Mouse (Mus musculus) A20 (cell line): ENCODE measurements around the gene Plpp7.

Source experiments
- DNase-seq: peaks from one replicate; pipeline ENCODE4 v3.0.0-alpha.2; 2011; ENCODE audit warnings: low read depth, low spot score

Gene Plpp7

DNA sequence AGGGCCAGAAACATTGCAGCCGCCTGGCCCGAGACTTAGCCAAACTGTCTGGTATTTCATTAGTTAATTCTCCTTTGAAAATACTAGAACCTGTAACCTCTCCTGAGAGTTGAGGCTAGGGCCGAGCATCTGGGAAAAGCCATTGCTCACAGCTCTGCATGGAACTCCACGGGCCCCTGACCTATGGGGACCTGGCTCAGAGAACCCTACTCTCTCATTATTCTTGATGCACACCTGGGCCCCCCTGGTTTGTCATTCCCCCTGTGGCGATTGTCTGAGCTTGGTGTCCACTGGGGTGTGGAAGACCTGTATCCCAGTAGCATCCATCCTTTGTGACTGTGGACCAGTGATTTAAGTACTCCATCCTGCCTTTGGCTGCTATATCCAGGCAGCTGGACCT, 44.0 kb downstream of the Plpp7 start:
- no peak for DNase-seq

DNA sequence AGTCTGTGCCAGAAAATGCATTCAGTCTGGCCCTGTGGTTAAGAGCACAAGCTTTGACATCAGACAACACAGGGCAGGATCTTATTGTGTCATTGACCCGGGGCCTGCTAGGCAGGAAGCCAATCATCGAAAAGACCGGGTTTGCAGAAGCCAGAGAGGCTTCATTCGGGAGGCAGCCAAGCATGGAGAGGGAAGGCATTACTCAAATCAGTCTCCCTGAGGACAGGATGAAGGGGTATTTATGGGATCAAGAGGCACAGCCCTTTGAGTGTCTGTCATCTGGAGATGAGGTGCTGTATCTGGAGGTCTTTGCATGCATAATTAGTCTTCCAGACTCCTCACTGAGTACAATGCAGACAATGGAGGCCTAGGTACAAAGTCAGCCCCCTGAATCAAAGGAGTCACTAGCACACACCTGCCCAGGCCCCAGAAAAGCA, 45.2 kb downstream of the Plpp7 start:
- peak; percentile 45 for DNase-seq

DNA sequence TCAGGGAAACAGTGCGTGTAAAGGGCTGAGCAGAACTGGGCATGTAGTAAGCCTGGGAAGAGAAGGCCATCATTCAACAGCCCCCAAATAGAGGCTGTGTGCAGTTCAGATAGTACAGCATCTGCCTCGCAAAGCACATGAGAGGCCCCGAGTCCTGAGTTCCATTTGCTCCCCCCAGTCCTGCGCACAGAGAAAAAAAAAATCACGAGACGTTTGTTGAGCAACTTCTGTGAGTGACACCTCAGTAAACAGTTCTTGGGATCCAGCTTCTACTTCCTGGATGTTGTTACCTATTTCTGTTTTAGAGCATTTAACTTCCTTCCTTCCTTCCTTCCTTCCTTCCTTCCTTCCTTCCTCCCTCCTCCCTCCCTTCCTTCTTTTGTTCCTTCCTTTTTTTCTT, 46.3 kb downstream of the Plpp7 start:
- DNase-seq, result no peak

- DNase-seq, result no peak
Measured at GRCm38 (mm10) chr2:32142368-32142767, 47.0 kb downstream of the Plpp7 start.

GRCm38 (mm10) chr2:32144633-32145032, 49.3 kb downstream of the Plpp7 start:
- no peak for DNase-seq

DNA sequence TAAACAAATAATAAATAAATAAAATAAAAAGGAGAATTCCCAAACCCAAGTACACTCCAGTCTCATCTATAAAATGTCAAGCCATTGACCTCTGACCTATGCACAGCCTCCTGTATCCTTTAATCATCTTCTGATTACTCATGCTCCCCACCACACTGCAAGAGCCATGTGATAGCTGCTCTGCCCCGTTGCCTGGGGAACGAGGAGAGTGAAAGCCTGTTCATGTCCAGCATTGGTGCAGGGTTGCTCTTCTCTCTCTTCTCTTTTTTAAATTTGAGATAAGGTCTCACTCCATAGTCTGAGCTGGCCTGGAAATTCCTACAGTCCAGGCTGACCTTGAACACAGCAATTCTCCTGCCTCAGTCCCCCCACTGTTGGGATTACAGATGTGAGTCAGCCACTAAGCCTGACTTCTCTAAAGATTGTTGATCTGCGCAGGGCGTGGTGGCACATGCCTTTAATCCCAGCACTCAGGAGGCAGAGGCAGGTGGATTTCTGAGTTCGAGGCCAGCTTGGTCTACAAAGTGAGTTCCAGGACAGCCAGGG, 51.4 kb downstream of the Plpp7 start:
- DNase-seq, result no peak

GRCm38 (mm10) chr2:32150135-32150534, 54.8 kb downstream of the Plpp7 start:
- no peak for DNase-seq

- peak; percentile 72 for DNase-seq
Measured at GRCm38 (mm10) chr2:32150562-32150923, 55.2 kb downstream of the Plpp7 start.

GRCm38 (mm10) chr2:32150924-32151659, 55.8 kb downstream of the Plpp7 start, which contains the start of gene Prrc2b:
Prrc2b (plus strand) TSS chr2:32151082.
- DNase-seq, result no peak

GRCm38 (mm10) chr2:32151660-32152366, 56.5 kb downstream of the Plpp7 start:
- DNase-seq, result peak; percentile 79

DNA sequence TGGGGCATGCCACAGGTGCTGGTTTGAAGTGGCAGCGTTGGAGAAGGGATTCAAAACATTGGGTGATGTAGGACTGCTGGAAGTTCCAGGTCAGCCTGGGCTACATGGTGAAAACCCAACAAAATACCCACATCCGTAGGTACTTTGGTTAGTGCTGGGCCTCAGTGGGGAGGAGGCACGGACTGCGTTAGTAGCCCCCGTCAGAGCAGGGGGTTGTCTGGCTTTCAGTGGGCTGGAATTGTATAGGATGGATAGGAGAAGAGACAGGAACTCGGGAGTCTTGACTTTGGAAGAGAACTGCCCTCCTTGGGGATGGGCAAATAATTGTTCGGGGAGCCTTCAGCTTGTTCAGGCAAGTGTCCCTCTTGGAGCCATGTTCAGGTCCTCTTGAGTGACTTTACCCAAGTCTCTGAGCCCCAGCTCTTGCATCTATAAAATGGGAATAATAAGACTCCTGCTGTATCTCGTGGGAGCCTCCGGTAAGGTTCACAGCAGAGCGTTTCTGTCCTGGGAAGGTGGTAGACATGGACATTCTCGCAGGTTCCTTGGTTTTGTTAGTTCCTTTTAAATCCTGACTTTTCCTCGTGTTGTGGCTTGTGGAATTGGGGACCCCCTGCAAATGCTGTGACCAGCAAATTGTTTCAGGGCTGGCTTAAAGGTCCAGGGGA, 57.2 kb downstream of the Plpp7 start:
- DNase-seq, result no peak

DNA sequence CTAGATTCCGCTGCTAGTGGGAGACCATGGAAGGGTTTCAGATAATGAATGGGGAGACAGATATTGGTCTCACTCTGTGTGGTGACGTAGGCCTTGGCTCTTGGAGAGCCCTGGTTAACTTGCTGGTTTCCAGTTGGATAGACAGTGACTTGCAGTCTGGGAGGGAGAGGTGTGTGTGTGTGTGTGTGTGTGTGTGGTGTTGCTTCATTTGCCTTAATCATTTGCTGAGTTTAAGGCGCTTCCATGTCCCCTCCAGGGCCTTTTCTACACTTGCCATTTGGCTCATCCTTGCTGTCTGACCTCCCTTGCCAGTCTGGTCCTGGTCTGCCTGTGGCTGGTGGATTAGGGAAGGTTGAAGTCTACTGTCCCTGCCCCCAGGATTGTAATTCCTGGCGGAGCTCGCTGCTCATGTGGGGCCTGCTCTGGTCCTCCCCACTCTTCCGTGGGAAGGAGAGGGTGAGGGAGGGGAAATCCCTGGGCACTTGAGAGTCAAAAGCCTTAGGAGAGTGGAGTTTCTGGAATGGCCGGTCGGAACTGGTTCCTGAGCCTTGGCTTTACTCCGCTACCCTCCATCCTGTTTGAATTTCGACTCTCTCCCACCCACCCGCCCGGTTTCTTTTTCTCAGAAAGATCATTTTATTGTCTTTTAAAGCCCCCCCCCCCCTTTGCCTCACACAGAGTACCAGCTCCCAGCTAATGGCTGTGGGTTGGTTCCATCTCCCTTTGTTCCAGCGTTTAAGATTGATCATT, 57.9 kb downstream of the Plpp7 start:
- peak; percentile 41 for DNase-seq

DNA sequence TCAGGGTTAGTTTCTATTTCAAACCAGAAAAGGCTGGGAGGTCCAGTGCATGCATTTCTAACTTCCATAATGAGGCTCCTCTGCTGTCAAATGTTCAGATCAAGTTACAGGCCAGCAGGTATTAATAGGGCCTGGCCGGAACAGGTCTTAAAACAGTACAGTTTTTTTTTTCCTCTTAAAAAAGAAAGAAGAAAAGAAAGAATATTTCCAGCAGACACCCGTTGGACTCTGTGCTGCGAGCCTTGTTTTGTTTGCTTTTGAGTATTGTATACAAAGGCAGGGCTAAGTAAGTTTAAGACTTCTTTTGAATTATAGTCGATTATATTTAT, 58.4 kb downstream of the Plpp7 start:
- no peak for DNase-seq

DNA sequence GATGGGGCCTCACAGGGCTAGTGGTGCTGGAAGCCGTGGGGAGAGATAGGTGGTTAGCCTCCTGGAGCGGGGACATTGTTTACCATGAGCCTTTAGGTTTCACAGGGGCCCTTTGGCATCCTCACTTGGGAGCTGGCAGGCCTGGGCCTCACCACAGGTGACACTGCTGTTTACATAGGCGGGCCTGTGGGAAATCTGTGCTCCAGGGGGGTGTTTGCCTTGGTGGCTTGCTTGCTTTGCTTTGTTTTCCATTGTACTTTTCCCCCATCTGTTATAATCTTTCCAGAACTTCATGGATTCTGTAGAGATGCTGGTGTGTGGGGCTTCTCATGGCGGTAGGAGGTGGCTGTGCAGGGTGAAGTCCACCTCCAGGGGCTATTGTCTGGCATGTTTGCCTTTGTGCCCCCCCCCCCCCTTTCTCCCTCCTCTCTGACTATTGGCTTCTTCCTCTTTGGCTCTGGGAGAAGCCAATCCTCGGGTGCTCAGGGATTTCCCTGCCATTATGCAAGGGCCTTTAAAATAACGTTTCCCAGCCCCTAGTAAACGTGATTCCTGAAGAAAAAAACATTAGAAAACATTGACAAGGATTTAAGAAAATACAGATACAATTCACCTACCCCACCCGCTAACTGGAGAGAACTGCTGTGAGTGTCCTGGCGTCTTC, 59.1 kb downstream of the Plpp7 start:
- DNase-seq, result no peak

DNA sequence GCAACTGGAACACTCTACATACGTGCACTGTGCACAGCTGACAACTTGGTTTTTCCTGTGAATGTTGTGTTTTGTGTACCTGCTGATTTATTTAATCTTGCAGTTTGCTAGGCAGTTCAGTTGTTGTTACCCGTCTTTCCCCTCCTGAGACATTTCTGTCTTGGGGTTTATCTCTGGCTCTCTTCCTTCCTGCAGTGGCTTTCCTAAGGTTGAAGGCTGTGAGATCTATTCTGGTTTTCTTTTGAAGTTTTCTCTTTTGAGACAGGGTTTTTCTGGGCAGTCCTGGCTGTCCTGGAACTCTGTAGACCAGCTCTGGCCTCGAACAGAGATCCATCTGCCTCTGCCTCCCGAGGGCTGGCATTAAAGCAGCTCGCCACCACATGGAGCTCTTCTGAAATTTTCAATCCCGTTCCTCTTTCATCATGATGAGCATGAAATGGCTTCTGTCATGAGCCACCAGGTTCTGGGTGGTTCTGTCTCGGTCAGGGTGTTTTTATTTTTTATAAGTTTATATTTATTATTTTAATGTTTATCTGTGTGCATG, 59.7 kb downstream of the Plpp7 start:
- no peak for DNase-seq

DNA sequence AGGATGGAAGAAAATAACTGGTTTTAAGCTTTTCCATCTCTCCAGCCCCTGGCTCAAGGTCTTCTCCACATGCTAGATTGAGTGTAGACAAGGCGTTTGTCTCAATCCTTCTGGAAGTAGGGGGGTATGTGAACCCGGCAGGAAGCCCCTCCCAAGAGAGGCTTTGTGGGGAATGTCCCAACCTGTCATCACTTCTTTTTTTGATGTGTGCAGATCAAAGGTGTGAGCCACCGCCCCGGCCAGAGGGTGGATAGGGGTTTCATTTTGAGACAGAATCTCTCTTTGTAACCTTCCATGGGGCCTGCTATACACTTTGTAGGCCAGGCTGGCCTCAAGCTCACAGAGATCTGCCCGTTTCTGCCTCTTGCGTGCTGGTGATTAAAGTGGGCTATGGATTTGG, 60.3 kb downstream of the Plpp7 start:
- DNase-seq, result peak; percentile 77

DNA sequence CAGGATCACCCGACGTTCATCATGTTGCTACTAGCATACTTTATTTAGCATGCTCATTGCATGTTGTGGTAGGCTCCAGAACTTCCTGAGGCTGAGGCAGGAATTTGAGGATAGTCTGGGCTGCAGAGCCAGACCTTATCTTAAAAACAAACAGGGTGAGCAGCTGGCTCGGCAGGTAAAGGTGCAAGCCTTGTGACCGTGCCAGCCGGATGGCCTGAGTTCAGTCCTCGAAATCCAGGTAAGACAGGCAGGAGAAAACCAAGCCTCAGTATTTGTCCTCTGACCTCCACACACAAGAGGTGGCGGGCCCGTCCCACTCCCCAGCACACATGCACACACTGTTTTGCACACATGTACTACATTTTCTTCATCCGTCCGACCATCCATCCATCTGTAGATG, 61.3 kb downstream of the Plpp7 start:
- DNase-seq, result no peak

- no peak for DNase-seq
Measured at GRCm38 (mm10) chr2:32157328-32157727, 62.0 kb downstream of the Plpp7 start.

DNA sequence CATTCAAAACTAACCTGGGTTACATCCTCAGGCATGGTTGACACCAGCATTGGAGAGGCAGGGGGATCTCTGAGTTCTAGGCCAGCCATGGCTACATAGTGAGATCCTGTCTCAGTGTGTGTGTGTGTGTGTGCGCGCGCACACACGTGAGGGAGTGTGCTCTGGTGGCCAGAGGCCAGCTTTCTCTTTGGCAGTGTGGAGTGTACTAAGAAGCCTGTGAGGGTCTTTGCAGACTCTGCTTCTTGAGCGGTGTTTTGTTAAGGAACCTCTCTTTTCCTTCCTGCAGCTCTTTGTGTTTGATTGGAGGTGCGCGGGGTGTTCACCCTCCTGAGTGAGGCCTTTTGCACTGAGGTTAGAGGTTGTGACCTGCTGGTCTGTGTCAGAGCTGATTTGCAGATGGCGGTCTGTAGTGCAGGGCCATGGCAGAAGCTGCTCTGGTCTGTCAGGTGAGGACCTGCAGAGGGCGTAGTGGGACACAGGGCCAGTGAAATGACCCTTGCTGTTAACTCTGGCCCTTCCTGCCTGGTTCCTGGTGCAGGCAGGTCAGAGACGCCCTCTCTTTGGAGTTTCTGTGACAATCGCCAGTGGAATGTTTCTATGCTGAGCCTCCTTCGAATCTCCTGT, 63.4 kb downstream of the Plpp7 start:
- DNase-seq, result no peak
